Mouse (Mus musculus): ENCODE data around the gene Rb1. TPM values are rescaled to one million over a fixed set of nuclear protein-coding genes. Genes with fewer than 3 reads are reported as not detected.

The Rb1 gene
- polyA plus RNA-seq, 1 experiment: 16.2 TPM

GRCm38 (mm10) chr14:73313396-73313795 lies 12.2 kb downstream of the Rb1 start:
- TF ChIP-seq GATA1 (IDR thresholded peaks at IDR 0.05; ENCODE audit: low read length): peak; percentile 46

GRCm38 (mm10) chr14:73312909-73313308 lies 12.7 kb downstream of the Rb1 start:
- no peak for TF ChIP-seq GATA1 (IDR thresholded peaks at IDR 0.05; ENCODE audit: low read length)

GRCm38 (mm10) chr14:73307490-73307889 lies 18.1 kb downstream of the Rb1 start:
- no peak for TF ChIP-seq GATA1 (IDR thresholded peaks at IDR 0.05; ENCODE audit: low read length)

GRCm38 (mm10) chr14:73303193-73303592 lies 22.4 kb downstream of the Rb1 start:
- TF ChIP-seq GATA1 (IDR thresholded peaks at IDR 0.05; ENCODE audit: low read length): no peak

GRCm38 (mm10) chr14:73301856-73302255 lies 23.8 kb downstream of the Rb1 start:
- TF ChIP-seq GATA1 (IDR thresholded peaks at IDR 0.05; ENCODE audit: low read length): no peak

GRCm38 (mm10) chr14:73295512-73295911 lies 30.1 kb downstream of the Rb1 start:
- TF ChIP-seq GATA1 (IDR thresholded peaks at IDR 0.05; ENCODE audit: low read length): no peak

GRCm38 (mm10) chr14:73293616-73294015 lies 32.0 kb downstream of the Rb1 start:
- TF ChIP-seq GATA1 (IDR thresholded peaks at IDR 0.05; ENCODE audit: low read length): no peak

- TF ChIP-seq GATA1 (IDR thresholded peaks at IDR 0.05; ENCODE audit: low read length): no peak
Measured at GRCm38 (mm10) chr14:73292434-73292833, 33.2 kb downstream of the Rb1 start.

GRCm38 (mm10) chr14:73289915-73290314 lies 35.7 kb downstream of the Rb1 start:
- no peak for TF ChIP-seq GATA1 (IDR thresholded peaks at IDR 0.05; ENCODE audit: low read length)

GRCm38 (mm10) chr14:73280996-73281395 lies 44.6 kb downstream of the Rb1 start:
- TF ChIP-seq GATA1 (IDR thresholded peaks at IDR 0.05; ENCODE audit: low read length): no peak

- no peak for TF ChIP-seq GATA1 (IDR thresholded peaks at IDR 0.05; ENCODE audit: low read length)
Measured at GRCm38 (mm10) chr14:73279096-73279495, 46.5 kb downstream of the Rb1 start.

GRCm38 (mm10) chr14:73271807-73272206 lies 53.8 kb downstream of the Rb1 start:
- TF ChIP-seq GATA1 (IDR thresholded peaks at IDR 0.05; ENCODE audit: low read length): no peak

- no peak for TF ChIP-seq GATA1 (IDR thresholded peaks at IDR 0.05; ENCODE audit: low read length)
Measured at GRCm38 (mm10) chr14:73266166-73266565, 59.5 kb downstream of the Rb1 start.

- no peak for TF ChIP-seq GATA1 (IDR thresholded peaks at IDR 0.05; ENCODE audit: low read length)
Measured at GRCm38 (mm10) chr14:73262210-73262609, 63.4 kb downstream of the Rb1 start.

- TF ChIP-seq GATA1 (IDR thresholded peaks at IDR 0.05; ENCODE audit: low read length): no peak
Measured at GRCm38 (mm10) chr14:73258181-73258580, 67.4 kb downstream of the Rb1 start.

GRCm38 (mm10) chr14:73257348-73257747 lies 68.3 kb downstream of the Rb1 start:
- no peak for TF ChIP-seq GATA1 (IDR thresholded peaks at IDR 0.05; ENCODE audit: low read length)

- TF ChIP-seq GATA1 (IDR thresholded peaks at IDR 0.05; ENCODE audit: low read length): no peak
Measured at GRCm38 (mm10) chr14:73255426-73255970, 70.1 kb downstream of the Rb1 start.

- TF ChIP-seq GATA1 (IDR thresholded peaks at IDR 0.05; ENCODE audit: low read length): no peak
Measured at GRCm38 (mm10) chr14:73254412-73254811, 71.2 kb downstream of the Rb1 start.
